Mouse (Mus musculus): ENCODE results near the gene Tmod1.

GRCm38 (mm10) chr4:46043361-46043760 lies 4.6 kb downstream of the Tmod1 start:
- TF ChIP-seq CTCF (IDR thresholded peaks at IDR 0.05; ENCODE audit: extremely low read depth, insufficient read length, insufficient replicate concordance, low read depth, low read length) (no peak), POLR2A (IDR thresholded peaks at IDR 0.05; ENCODE audit: low read depth, low read length) (no peak)

Measured in small intestine, adult 2 months (tissue).